Mouse (Mus musculus): Measurements from ENCODE around the gene Gsta3. TPM values are rescaled to one million over a fixed set of nuclear protein-coding genes. Genes with fewer than 3 reads are reported as not detected.

Gsta3 gene
- total RNA-seq, 2 experiments from 2014 or later = 2.9 to 7.6 TPM

- no peak for DNase-seq
- intact Hi-C loops (cut with DNase I) = no loop called here
Observed at GRCm38 (mm10) chr1:21292590-21292989, 52.2 kb downstream of the Gsta3 start.

GRCm38 (mm10) chr1:21296169-21296568, 55.8 kb downstream of the Gsta3 start:
- intact Hi-C loops (cut with DNase I) = no loop called here
- peak in 1 of 2 experiments; percentile 7 for DNase-seq

GRCm38 (mm10) chr1:21298114-21298513, 57.7 kb downstream of the Gsta3 start:
- intact Hi-C loops (cut with DNase I) = no loop called here
- no peak for DNase-seq

GRCm38 (mm10) chr1:21299826-21300225, 59.4 kb downstream of the Gsta3 start:
- intact Hi-C loops (cut with DNase I) = no loop called here

GRCm38 (mm10) chr1:21301686-21302085, 61.3 kb downstream of the Gsta3 start:
- no peak for DNase-seq
- intact Hi-C loops (cut with DNase I) = no loop called here

More at GRCm38 (mm10) chr1:21299826-21300225, 59.4 kb downstream of the Gsta3 start:
- DNase-seq = no peak

GRCm38 (mm10) chr1:21304174-21304573, 63.8 kb downstream of the Gsta3 start:
- intact Hi-C loops (cut with DNase I) = no loop called here
- DNase-seq = no peak

GRCm38 (mm10) chr1:21304646-21305045, 64.3 kb downstream of the Gsta3 start:
- intact Hi-C loops (cut with DNase I) = no loop called here
- no peak for DNase-seq

GRCm38 (mm10) chr1:21305443-21305842, 65.1 kb downstream of the Gsta3 start:
- DNase-seq = no peak
- intact Hi-C loops (cut with DNase I) = no loop called here

GRCm38 (mm10) chr1:21314336-21314735, 73.9 kb downstream of the Gsta3 start:
- no peak for DNase-seq
- intact Hi-C loops (cut with DNase I) = no loop called here

Other genes starting within 250 kb of the Gsta3 start
- gene Tram2, start 161.4 kb upstream of the Gsta3 start, total RNA-seq (2021) = 1 to 10 TPM; 8.7 to 9.2 TPM
- gene Tmem14a, start 22.0 kb upstream of the Gsta3 start, total RNA-seq (2021) = 1 to 10 TPM; 3.0 to 3.2 TPM
- gene Khdc1a, start 109.1 kb downstream of the Gsta3 start, total RNA-seq (2021) = not detected
- gene Khdc1c, start 127.7 kb downstream of the Gsta3 start, total RNA-seq (2021) = not detected
- gene Khdc1b, start 143.0 kb downstream of the Gsta3 start, total RNA-seq (2021) = not detected

All from heart, postnatal 14 days (tissue).